Mouse (Mus musculus) C2C12 (cell line): ENCODE data around the gene Actc1. TPM values are rescaled to one million over a fixed set of nuclear protein-coding genes. Genes with fewer than 3 reads are reported as not detected.

Experiments
- H3K27me3 ChIP-seq: one replicate; pipeline ENCODE4 v1.6.1; 2011; ENCODE audit not compliant: control insufficient read depth, insufficient read depth, insufficient read length
- H3K36me3 ChIP-seq: one replicate; pipeline ENCODE4 v1.6.1; 2011; ENCODE audit not compliant: control insufficient read depth, insufficient read depth
- H3K4me3 ChIP-seq: one replicate; pipeline ENCODE4 v1.5.1; 2011; ENCODE audit warnings: mild to moderate bottlenecking, control low read depth; ENCODE audit not compliant: poor library complexity, insufficient read depth, severe bottlenecking
- H3K79me2 ChIP-seq: one replicate; pipeline ENCODE4 v1.6.1; 2011; ENCODE audit not compliant: control insufficient read depth, insufficient read depth
- H3K79me3 ChIP-seq: one replicate; pipeline ENCODE4 v1.6.1; 2011; ENCODE audit warnings: low read depth, control low read depth
- H3ac ChIP-seq: one replicate; pipeline ENCODE3; 2011; ENCODE audit warnings: low read depth; ENCODE audit not compliant: control insufficient read depth, insufficient read length
- CEBPB ChIP-seq: IDR thresholded peaks from one replicate; pipeline ENCODE4 v1.6.1; 2011; ENCODE audit warnings: low read depth, mild to moderate bottlenecking, control low read depth, moderate library complexity
- CTCF ChIP-seq: IDR thresholded peaks from one replicate; pipeline ENCODE4 v1.5.1; 2011; ENCODE audit not compliant: control insufficient read depth, insufficient read depth, insufficient read length
- FOSL1 ChIP-seq: IDR thresholded peaks from one replicate; pipeline ENCODE4 v1.8.0; 2011; ENCODE audit warnings: mild to moderate bottlenecking, low read length; ENCODE audit not compliant: poor library complexity, insufficient read depth, severe bottlenecking
- MAX ChIP-seq: IDR thresholded peaks from one replicate; pipeline ENCODE4 v1.6.1; 2011; ENCODE audit warnings: mild to moderate bottlenecking, control low read depth
- MYOD1 ChIP-seq: IDR thresholded peaks from one replicate; pipeline ENCODE4 v1.6.1; 2011; ENCODE audit warnings: low read depth; ENCODE audit not compliant: control insufficient read depth, insufficient read length
- MYOG ChIP-seq: IDR thresholded peaks from one replicate; pipeline ENCODE4 v1.6.1; 2011; ENCODE audit not compliant: control insufficient read depth, insufficient read length; ENCODE audit errors: extremely low read depth
- USF1 ChIP-seq: IDR thresholded peaks from one replicate; pipeline ENCODE4 v1.6.1; 2011; ENCODE audit warnings: low read depth, mild to moderate bottlenecking, control low read depth, moderate library complexity
- polyA plus RNA-seq: library from polyadenylated mRNA; unstranded; fragments of >200 nt; fragmentation: generic; extraction: Trizol; gene quantifications from one replicate; pipeline ENCODE4 v1.2.1, GENCODE M21; 2012; ENCODE audit warnings: missing spikeins

Actc1 gene
- polyA plus RNA-seq, 1 experiment = 8.0 TPM

- Histone ChIP-seq H3K79me3 (no peaks in the 10 kb centered on the region), H3ac (no peak overlapping the region), H3K79me2 (no peaks in the 10 kb centered on the region), H3K27me3 (peaks cover 26% of the 10 kb centered on the region), H3K36me3 (no peaks in the 10 kb centered on the region), H3K4me3 (no peak overlapping the region)
- TF ChIP-seq CTCF (no peak), MYOG (no peak), FOSL1 (no peak), MAX (no peak), MYOD1 (no peak), USF1 (no peak), CEBPB (no peak)
Observed at GRCm38 (mm10) chr2:114018136-114018535, 35.2 kb downstream of the Actc1 start.

GRCm38 (mm10) chr2:114014839-114015238, 38.5 kb downstream of the Actc1 start:
- H3K36me3 ChIP-seq = no peaks in the 10 kb centered on the region
- no peak overlapping the region for H3K4me3 ChIP-seq
- H3K79me2 ChIP-seq = no peaks in the 10 kb centered on the region
- no peaks in the 10 kb centered on the region for H3K79me3 ChIP-seq
- peaks cover 38% of the 10 kb centered on the region for H3K27me3 ChIP-seq
- TF ChIP-seq FOSL1 (no peak), MAX (no peak), CEBPB (no peak), CTCF (no peak), MYOG (no peak)
- H3ac ChIP-seq = no peak overlapping the region

- peaks cover 38% of the 10 kb centered on the region for H3K27me3 ChIP-seq
- H3K79me3 ChIP-seq = no peaks in the 10 kb centered on the region
- H3K4me3 ChIP-seq = no peak overlapping the region
- H3K36me3 ChIP-seq = no peaks in the 10 kb centered on the region
- no peak overlapping the region for H3ac ChIP-seq
- H3K79me2 ChIP-seq = no peaks in the 10 kb centered on the region
- TF ChIP-seq MYOG (no peak), CTCF (no peak), USF1 (no peak), CEBPB (no peak), FOSL1 (no peak), MYOD1 (no peak), MAX (no peak)
Observed at GRCm38 (mm10) chr2:114013846-114014245, 39.5 kb downstream of the Actc1 start.

- H3K36me3 ChIP-seq = no peaks in the 10 kb centered on the region
- TF ChIP-seq MAX (no peak), CTCF (no peak), FOSL1 (no peak), USF1 (no peak), CEBPB (no peak), MYOD1 (no peak), MYOG (no peak)
- no peaks in the 10 kb centered on the region for H3K79me3 ChIP-seq
- H3K27me3 ChIP-seq = peaks cover 38% of the 10 kb centered on the region
- no peak within 1 kb of the TSS for H3ac ChIP-seq
- H3K4me3 ChIP-seq = no peak within 1 kb of the TSS
- no peaks in the 10 kb centered on the region for H3K79me2 ChIP-seq
Observed at GRCm38 (mm10) chr2:114013295-114013771, 40.0 kb downstream of the Actc1 start, which contains the start of gene Gjd2. Gene Gjd2 (minus strand): TSS chr2:114013619.

- Histone ChIP-seq H3ac (no peak overlapping the region), H3K79me2 (no peaks in the 10 kb centered on the region), H3K27me3 (peaks cover 38% of the 10 kb centered on the region), H3K36me3 (no peaks in the 10 kb centered on the region), H3K79me3 (no peaks in the 10 kb centered on the region), H3K4me3 (no peak overlapping the region)
- no peak for TF ChIP-seq MAX
- no peak for TF ChIP-seq USF1
- no peak for TF ChIP-seq CEBPB
- TF ChIP-seq MYOG = no peak
- no peak for TF ChIP-seq MYOD1
- TF ChIP-seq FOSL1 = no peak
- TF ChIP-seq CTCF = no peak
Observed at GRCm38 (mm10) chr2:114012749-114013211, 40.6 kb downstream of the Actc1 start.

GRCm38 (mm10) chr2:114011838-114012237, 41.5 kb downstream of the Actc1 start:
- Histone ChIP-seq H3K79me2 (no peaks in the 10 kb centered on the region), H3K27me3 (peaks cover 32% of the 10 kb centered on the region), H3K4me3 (no peak overlapping the region), H3K79me3 (no peaks in the 10 kb centered on the region), H3K36me3 (no peaks in the 10 kb centered on the region), H3ac (no peak overlapping the region)
- TF ChIP-seq CEBPB (no peak), CTCF (no peak), MYOG (no peak), USF1 (no peak), MYOD1 (no peak), MAX (no peak), FOSL1 (no peak)
